Mouse (Mus musculus) inflammation-experienced regulatory T-cells, adult 16 weeks (primary cell): ENCODE results near the gene 4930595D18Rik. TPM values are rescaled to one million over a fixed set of nuclear protein-coding genes. Genes with fewer than 3 reads are reported as not detected.

Source experiments
- polyA plus RNA-seq: library from polyadenylated mRNA; unstranded; fragments of 100-300 nt; shearing (Covaris generic); gene quantifications from one replicate; pipeline ENCODE4 v1.2.1, GENCODE M21; 2017

Gene 4930595D18Rik
- 0.98 TPM for polyA plus RNA-seq

GRCm38 (mm10) chr12:111184476-111184875 lies at the start of gene 4930595D18Rik:
Gene 4930595D18Rik, minus strand, starts transcription at chr12:111184491.

GRCm38 (mm10) chr12:111165831-111166591 lies 18.3 kb downstream of the 4930595D18Rik start, which contains the start of gene Traf3:
Gene Traf3, plus strand, starts transcription at chr12:111166370.

Other genes starting within 250 kb of the 4930595D18Rik start
- gene Ankrd9, start 205.5 kb downstream of the 4930595D18Rik start, polyA plus RNA-seq = 2.5 TPM
- 6.3 TPM for gene Rcor1, start 145.1 kb downstream of the 4930595D18Rik start, polyA plus RNA-seq
- gene Traf3, start 18.1 kb downstream of the 4930595D18Rik start, polyA plus RNA-seq = 30.7 TPM
- not detected for gene Amn, start 86.6 kb upstream of the 4930595D18Rik start, polyA plus RNA-seq
- gene Cdc42bpb, start 193.2 kb upstream of the 4930595D18Rik start, polyA plus RNA-seq = 0.15 TPM
- not detected for gene Lbhd2, start 222.3 kb upstream of the 4930595D18Rik start, polyA plus RNA-seq
- gene Exoc3l4, start 232.5 kb upstream of the 4930595D18Rik start, polyA plus RNA-seq = 0.41 TPM